Comparison of ENCODE assay signal across 13 mouse cellular contexts in genomic region chr7:84408282-84408681, GRCm38 (mm10). TPM values are rescaled to one million over a fixed set of nuclear protein-coding genes. Genes with fewer than 3 reads are reported as not detected.
DNase-seq lines count a peak whose midpoint lies in the region; ATAC-seq and TF ChIP-seq lines count a peak whose summit lies in the region.
"Had no signal": no experiment of that assay in that cellular context is flagged by ENCODE, and none has a peak within 500 bp of the region (broad histone marks: within the 10 kb centered on the region; RNA-seq: fewer than 3 reads in every experiment).

No protein-coding gene starts in this region.

- TF ChIP-seq POLR2A in heart, adult 2 months (IDR thresholded peaks at IDR 0.05; ENCODE audit: insufficient read depth, low read depth, low read length): no peak

- H3K27me3 ChIP-seq in heart, embryonic 13.5 days (replicated peaks): peaks cover 59% of the 10 kb centered on the region
- peaks cover 21% of the 10 kb centered on the region for H3K27me3 ChIP-seq in heart, adult 2 months (ENCODE audit: control insufficient read depth, insufficient read depth, low read length)
- peaks cover 15% of the 10 kb centered on the region; the same call in 1 of the 2 replicates for H3K27me3 ChIP-seq in embryonic facial prominence, embryonic 10.5 days (replicated peaks; ENCODE audit: low read depth, poor library complexity, severe bottlenecking)
- no peaks in the 10 kb centered on the region for H3K27me3 ChIP-seq in hindbrain, embryonic 11.5 days (ENCODE audit: control insufficient read depth, insufficient read depth, low read length)
- H3K27me3 ChIP-seq in midbrain, embryonic 13.5 days: no peaks in the 10 kb centered on the region

- H3K36me3 ChIP-seq in heart, embryonic 13.5 days: no peaks in the 10 kb centered on the region
- H3K36me3 ChIP-seq in heart, adult 2 months (ENCODE audit: control insufficient read depth, insufficient read depth, low read length): no peaks in the 10 kb centered on the region
- peaks cover 30% of the 10 kb centered on the region for H3K36me3 ChIP-seq in embryonic facial prominence, embryonic 10.5 days (replicated peaks)
- H3K36me3 ChIP-seq in hindbrain, embryonic 11.5 days (ENCODE audit: control insufficient read depth, insufficient read depth, low read length): no peaks in the 10 kb centered on the region
- H3K36me3 ChIP-seq in midbrain, embryonic 13.5 days: peaks cover 16% of the 10 kb centered on the region; the same call in 1 of the 2 replicates

- WGBS in heart, embryonic 13.5 days: 71% methylated on average over 5 of the region's 5 CpGs
- WGBS in heart, adult 2 months: 71% methylated on average over 5 of the region's 5 CpGs
- 81% methylated on average over 5 of the region's 5 CpGs for WGBS in embryonic facial prominence, embryonic 10.5 days
- WGBS in hindbrain, embryonic 11.5 days: 78% methylated on average over 5 of the region's 5 CpGs
- 75% methylated on average over 5 of the region's 5 CpGs for WGBS in midbrain, embryonic 13.5 days

- no peak overlapping the region for H3K27ac ChIP-seq in heart, embryonic 13.5 days (replicated peaks)
- no peak overlapping the region for H3K27ac ChIP-seq in heart, adult 2 months
- H3K27ac ChIP-seq in embryonic facial prominence, embryonic 10.5 days (replicated peaks): no peak overlapping the region
- no peak overlapping the region for H3K27ac ChIP-seq in hindbrain, embryonic 11.5 days (ENCODE audit: low read depth, low read length)
- H3K27ac ChIP-seq in midbrain, embryonic 13.5 days: 0 out of 2 replicates have a peak overlapping the region, but pooled peaks have one; percentile 98

- H3K4me1 ChIP-seq in heart, embryonic 13.5 days: peaks cover 10% of the 10 kb centered on the region
- H3K4me1 ChIP-seq in heart, adult 2 months (ENCODE audit: control insufficient read depth, insufficient read depth, low read length): no peaks in the 10 kb centered on the region
- H3K4me1 ChIP-seq in embryonic facial prominence, embryonic 10.5 days: peaks cover 35% of the 10 kb centered on the region
- peaks cover 8% of the 10 kb centered on the region for H3K4me1 ChIP-seq in hindbrain, embryonic 11.5 days (replicated peaks; ENCODE audit: control insufficient read depth, insufficient read depth, low read length)
- H3K4me1 ChIP-seq in midbrain, embryonic 13.5 days (replicated peaks): peaks cover 59% of the 10 kb centered on the region

- no peak for DNase-seq in heart, adult 2 months
- DNase-seq in embryonic facial prominence, embryonic 10.5 days (ENCODE audit: low spot score): no peak
- DNase-seq in hindbrain, embryonic 11.5 days (ENCODE audit: low spot score): no peak
- DNase-seq in right cerebral cortex, adult 2 months (ENCODE audit: low spot score in 2 of 2): no peak
- no peak for DNase-seq in gastrocnemius, postnatal 25 days
- DNase-seq in thymus, postnatal 0 days (ENCODE audit: low spot score): no peak
- DNase-seq: cerebellum, postnatal 10 days; heart, adult 18-20 months; lung, postnatal 10 days; right cerebral cortex, postnatal 14 days had no signal

- ATAC-seq in heart, embryonic 13.5 days (ENCODE audit: extremely low read depth, insufficient number of reproducible peaks, low FRiP score, low TSS enrichment): no peak
- ATAC-seq in hindbrain, embryonic 11.5 days (ENCODE audit: low FRiP score): no peak
- no peak for ATAC-seq in midbrain, embryonic 13.5 days

- no peaks in the 10 kb centered on the region for H3K9me3 ChIP-seq in heart, embryonic 13.5 days
- no peaks in the 10 kb centered on the region for H3K9me3 ChIP-seq in embryonic facial prominence, embryonic 10.5 days
- no peaks in the 10 kb centered on the region for H3K9me3 ChIP-seq in hindbrain, embryonic 11.5 days (ENCODE audit: control insufficient read depth, low read length)
- H3K9me3 ChIP-seq in midbrain, embryonic 13.5 days: no peaks in the 10 kb centered on the region

- no peak for TF ChIP-seq CTCF in heart, adult 2 months (IDR thresholded peaks at IDR 0.05)

- no peaks in the 10 kb centered on the region for H3K79me2 ChIP-seq in heart, adult 2 months (replicated peaks; ENCODE audit: control insufficient read depth, insufficient read depth, low read length)

- H3K9ac ChIP-seq in heart, embryonic 13.5 days: no peak overlapping the region
- no peak overlapping the region for H3K9ac ChIP-seq in heart, adult 2 months (ENCODE audit: low read depth, low read length)
- H3K9ac ChIP-seq in hindbrain, embryonic 11.5 days (ENCODE audit: low read depth, low read length): no peak overlapping the region
- H3K9ac ChIP-seq in midbrain, embryonic 13.5 days (replicated peaks): peak overlapping the region; percentile 96

- H3K4me3 ChIP-seq in heart, embryonic 13.5 days: no peak overlapping the region
- H3K4me3 ChIP-seq in heart, adult 2 months: no peak overlapping the region
- H3K4me3 ChIP-seq in embryonic facial prominence, embryonic 10.5 days: peak overlapping the region; percentile 73
- H3K4me3 ChIP-seq in hindbrain, embryonic 11.5 days (ENCODE audit: low read depth, low read length): no peak overlapping the region; the same call in 1 of the 2 replicates
- H3K4me3 ChIP-seq in midbrain, embryonic 13.5 days (replicated peaks): peak overlapping the region; percentile 68
- H3K4me3 ChIP-seq: erythroblast, embryonic 14.5 days had no signal

- no peak for TF ChIP-seq EP300 in heart, adult 2 months (IDR thresholded peaks at IDR 0.05; ENCODE audit: insufficient read depth, low read depth, low read length)

- intact Hi-C loops in heart, adult 2 months (cut with DNase I): no loop called here

- H3K4me2 ChIP-seq in heart, embryonic 13.5 days: peak overlapping the region; percentile 94; the same call in 1 of the 2 replicates
- peak overlapping the region; percentile 75 for H3K4me2 ChIP-seq in hindbrain, embryonic 11.5 days (replicated peaks; ENCODE audit: low read depth, low read length)
- H3K4me2 ChIP-seq in midbrain, embryonic 13.5 days (replicated peaks): peak overlapping the region; percentile 79

RNA-seq across cellular contexts. Expression of gene Arnt2, which starts 1.7 kb away (rescaled TPM):
- 2.7 and 3.4 TPM in 2 replicates for polyA plus RNA-seq in heart, embryonic 13.5 days (2015; fragmentation: Nextera tagmentation; extraction: Ambion mirVana)
- total RNA-seq in heart, adult 2 months (2021): under 1 TPM; 0.34 to 0.91 TPM
- 0.18 and 0.70 TPM in 2 replicates for polyA plus RNA-seq in heart, adult 2 months (2012; rRNA removed)
- 20.7 and 22.2 TPM in 2 replicates for polyA plus RNA-seq in embryonic facial prominence, embryonic 10.5 days (2016; fragmentation: Nextera tagmentation; extraction: Ambion mirVana)
- 32.8 and 39.5 TPM in 2 replicates for polyA plus RNA-seq in hindbrain, embryonic 11.5 days (2014; fragmentation: Nextera tagmentation; extraction: Ambion mirVana)
- polyA plus RNA-seq in midbrain, embryonic 13.5 days (2015; fragmentation: Nextera tagmentation; extraction: Ambion mirVana): 74.5 and 77.1 TPM in 2 replicates
- 1 to 10 TPM in 1 of 2 experiments, under 1 TPM in 1; 0.72 to 1.1 TPM for total RNA-seq in gastrocnemius, postnatal 25 days (2021)
- polyA plus RNA-seq in thymus, postnatal 0 days (2015; fragmentation: Nextera tagmentation; extraction: Ambion mirVana): 0.61 and 1.3 TPM in 2 replicates
- polyA plus RNA-seq: erythroblast, embryonic 14.5 days had no signal

Comparison
In these comparisons a context has a peak if more than half of its experiments do, and no peak if none do; other contexts are left out.
1. H3K4me3 ChIP-seq: peak in embryonic facial prominence, embryonic 10.5 days (single experiment) and midbrain, embryonic 13.5 days (single experiment); none in heart, embryonic 13.5 days (single experiment), heart, adult 2 months (single experiment) and hindbrain, embryonic 11.5 days (single experiment).
2. Peak in every context shown above with its lines, with median percentiles within 50 percentile points of each other: H3K4me2 ChIP-seq.